Comparison of ENCODE assay signal across 27 mouse cellular contexts in genomic region chr2:158699908-158700307, GRCm38 (mm10). TPM values are rescaled to one million over a fixed set of nuclear protein-coding genes. Genes with fewer than 3 reads are reported as not detected.
DNase-seq lines count a peak whose midpoint lies in the region; TF ChIP-seq lines count a peak whose summit lies in the region.
"Had no signal": no experiment of that assay in that cellular context is flagged by ENCODE, and none has a peak within 500 bp of the region (broad histone marks: within the 10 kb centered on the region; RNA-seq: fewer than 3 reads in every experiment).

No protein-coding gene starts in this region.

- H3K4me3 ChIP-seq in kidney, adult 2 months (ENCODE audit: insufficient read depth, low read depth, low read length): no peak overlapping the region
- H3K4me3 ChIP-seq in left cerebral cortex, adult 2 months: no peak overlapping the region
- H3K4me3 ChIP-seq in CH12.LX (replicated peaks in 1 of 3; ENCODE audit: low read depth in 2 of 3, low read length in 2 of 3, poor library complexity in 1 of 3): peak overlapping the region in 1 of 3 experiments; percentile 28
- no peak overlapping the region for H3K4me3 ChIP-seq in olfactory bulb, adult 2 months (ENCODE audit: insufficient read depth, low read depth, low read length)
- H3K4me3 ChIP-seq: embryonic facial prominence, embryonic 13.5 days; forebrain, embryonic 10.5 days; forebrain, embryonic 15.5 days; intestine, embryonic 15.5 days; liver, embryonic 13.5 days; megakaryocyte, embryonic 14.5 days; midbrain, embryonic 12.5 days; myocyte; neural tube, embryonic 12.5 days had no signal

- intact Hi-C loops in left cerebral cortex, adult 2 months (cut with DNase I): no loop called here
- intact Hi-C loops in left cerebral cortex, postnatal 14 days (cut with DNase I): no loop called here

- in situ Hi-C loops in CH12.LX (cut with MboI; ENCODE audit: low pct_ligation_motif_present, low pct_unique_long_range_greater_than_20kb, low sequenced_read_pairs): no loop called here

- no peak for TF ChIP-seq RAD21 in CH12.LX (IDR thresholded peaks at IDR 0.05; ENCODE audit: low read depth, low read length)

- no peak overlapping the region for H3K27ac ChIP-seq in kidney, adult 2 months (ENCODE audit: insufficient read depth, low read depth, low read length)
- peak overlapping the region; percentile 47 for H3K27ac ChIP-seq in left cerebral cortex, adult 2 months
- peak overlapping the region; percentile 93 for H3K27ac ChIP-seq in CH12.LX (ENCODE audit: insufficient read depth, low read depth)
- peak overlapping the region; percentile 81 for H3K27ac ChIP-seq in olfactory bulb, adult 2 months (ENCODE audit: insufficient read depth, low read depth, low read length)
- H3K27ac ChIP-seq: embryonic facial prominence, embryonic 13.5 days; forebrain, embryonic 10.5 days; forebrain, embryonic 15.5 days; hindbrain, postnatal 0 days; intestine, embryonic 15.5 days; liver, embryonic 13.5 days; midbrain, embryonic 12.5 days; neural tube, embryonic 12.5 days; stomach, postnatal 0 days had no signal

- no peak for TF ChIP-seq POLR2A in kidney, adult 2 months (IDR thresholded peaks at IDR 0.05; ENCODE audit: low read depth, low read length)
- TF ChIP-seq POLR2A in CH12.LX (IDR thresholded peaks at IDR 0.05; ENCODE audit: low read depth, low read length): no peak
- TF ChIP-seq POLR2A in olfactory bulb, adult 2 months (IDR thresholded peaks at IDR 0.05; ENCODE audit: insufficient read depth, low read depth, low read length): no peak

- H3K4me1 ChIP-seq in kidney, adult 2 months (ENCODE audit: control insufficient read depth, insufficient read depth, low read length): no peaks in the 10 kb centered on the region
- peaks cover 23 to 91% of the 10 kb centered on the region in 2 experiments for H3K4me1 ChIP-seq in CH12.LX (ENCODE audit: control insufficient read depth in 1 of 2, insufficient read depth in 2 of 2)
- H3K4me1 ChIP-seq in olfactory bulb, adult 2 months (ENCODE audit: control insufficient read depth, insufficient read depth, low read length): peaks cover 31% of the 10 kb centered on the region
- H3K4me1 ChIP-seq: embryonic facial prominence, embryonic 13.5 days; forebrain, embryonic 15.5 days; intestine, embryonic 15.5 days; liver, embryonic 13.5 days; midbrain, embryonic 12.5 days; neural tube, embryonic 12.5 days had no signal

- no peaks in the 10 kb centered on the region for H3K27me3 ChIP-seq in kidney, adult 2 months (replicated peaks; ENCODE audit: control insufficient read depth, insufficient read depth, low read length)
- no peaks in the 10 kb centered on the region for H3K27me3 ChIP-seq in CH12.LX (replicated peaks)
- H3K27me3 ChIP-seq: embryonic facial prominence, embryonic 13.5 days; forebrain, embryonic 15.5 days; intestine, embryonic 15.5 days; liver, embryonic 13.5 days; midbrain, embryonic 12.5 days; neural tube, embryonic 12.5 days had no signal

- dilution Hi-C loops in CH12.LX (cut with MboI; ENCODE audit: extremely low pct_ligation_motif_present, extremely low pct_unique_long_range_greater_than_20kb, low sequenced_read_pairs): no loop called here

- H3K4me2 ChIP-seq in CH12.LX (ENCODE audit: insufficient read depth, low read depth, poor library complexity, severe bottlenecking): peak overlapping the region; percentile 11; the same call in 1 of the 2 replicates
- H3K4me2 ChIP-seq: embryonic facial prominence, embryonic 13.5 days; forebrain, embryonic 15.5 days; intestine, embryonic 15.5 days; liver, embryonic 13.5 days; midbrain, embryonic 12.5 days; neural tube, embryonic 12.5 days had no signal

- WGBS in kidney, adult 2 months: 65% methylated on average over 6 of the region's 6 CpGs
- 54% methylated on average over 6 of the region's 6 CpGs for WGBS in olfactory bulb, adult 2 months

- H3K79me2 ChIP-seq in CH12.LX (replicated peaks; ENCODE audit: control insufficient read depth, extremely low read depth, insufficient read depth, poor library complexity, severe bottlenecking): peaks cover 54% of the 10 kb centered on the region

- DNase-seq in kidney, adult 2 months: peak; percentile 32
- DNase-seq in kidney, adult 11 months: no peak
- DNase-seq in left cerebral cortex, adult 2 months (ENCODE audit: extremely low spot score in 1 of 2, low spot score in 2 of 2): peak in 1 of 2 experiments; percentile 33
- no peak for DNase-seq in left cerebral cortex, postnatal 14 days (ENCODE audit: low spot score in 2 of 2)
- no peak for DNase-seq in CH12.LX (ENCODE audit: extremely low read depth)
- DNase-seq in cerebellum, postnatal 14 days: no peak
- DNase-seq: adrenal gland, postnatal 25 days; cerebellum, adult 8-10 months; gastrocnemius, postnatal 10 days; heart, postnatal 14 days; kidney, postnatal 4 days; left cerebral cortex, postnatal 4 days; liver, embryonic 13.5 days; lung, adult 18-20 months; lung, postnatal 4 days; thymus, postnatal 4 days had no signal

- TF ChIP-seq EP300 in CH12.LX (IDR thresholded peaks at IDR 0.05; ENCODE audit: low read length): no peak

- peaks cover 21% of the 10 kb centered on the region for H3K9me3 ChIP-seq in CH12.LX (replicated peaks; ENCODE audit: low read length)
- H3K9me3 ChIP-seq: embryonic facial prominence, embryonic 13.5 days; forebrain, embryonic 10.5 days; forebrain, embryonic 15.5 days; intestine, embryonic 15.5 days; liver, embryonic 13.5 days; midbrain, embryonic 12.5 days; neural tube, embryonic 12.5 days had no signal

- TF ChIP-seq CTCF in kidney, adult 2 months (conservative IDR thresholded peaks at IDR 0.05; ENCODE audit: insufficient read depth, insufficient read length, low read depth, low read length): no peak
- TF ChIP-seq CTCF in left cerebral cortex, adult 2 months (IDR thresholded peaks at IDR 0.05): no peak
- TF ChIP-seq CTCF in CH12.LX (conservative IDR thresholded peaks at IDR 0.05 in 1 of 2, IDR thresholded peaks at IDR 0.05 in 1 of 2; ENCODE audit: low read depth in 2 of 2, low read length in 2 of 2): no peak
- TF ChIP-seq CTCF in olfactory bulb, adult 2 months (IDR thresholded peaks at IDR 0.05; ENCODE audit: insufficient read depth, low read depth, low read length): no peak

- peak overlapping the region; percentile 28; the same call in 1 of the 2 replicates for H3K9ac ChIP-seq in CH12.LX (ENCODE audit: insufficient read depth, low read depth)
- H3K9ac ChIP-seq: embryonic facial prominence, embryonic 13.5 days; forebrain, embryonic 15.5 days; intestine, embryonic 15.5 days; liver, embryonic 13.5 days; midbrain, embryonic 12.5 days; neural tube, embryonic 12.5 days had no signal

- H3K36me3 ChIP-seq in kidney, adult 2 months (ENCODE audit: control insufficient read depth, insufficient read depth, low read length): peaks cover 1% of the 10 kb centered on the region; the same call in 1 of the 2 replicates
- peaks cover 67 to 94% of the 10 kb centered on the region in 2 experiments for H3K36me3 ChIP-seq in CH12.LX (replicated peaks in 1 of 2; ENCODE audit: control insufficient read depth in 1 of 2, insufficient read depth in 1 of 2, low read length in 1 of 2)
- H3K36me3 ChIP-seq: embryonic facial prominence, embryonic 13.5 days; forebrain, embryonic 10.5 days; forebrain, embryonic 15.5 days; intestine, embryonic 15.5 days; liver, embryonic 13.5 days; midbrain, embryonic 12.5 days; neural tube, embryonic 12.5 days had no signal

TF ChIP-seq in CH12.LX, 34 proteins besides CTCF, POLR2A, EP300 and RAD21:
- 0 out of 2 replicates have a peak, but pooled peaks have one; percentile 26 for TF ChIP-seq MXI1 (IDR thresholded peaks at IDR 0.05; ENCODE audit: low read depth, low read length)
- TF ChIP-seq MEF2A (IDR thresholded peaks at IDR 0.05; ENCODE audit: borderline replicate concordance, low read depth, low read length): no peak
- no peak for TF ChIP-seq SMC3 (IDR thresholded peaks at IDR 0.05; ENCODE audit: low read depth, low read length)
- TF ChIP-seq ELF1 (IDR thresholded peaks at IDR 0.05; ENCODE audit: low read depth, low read length): no peak
- 0 out of 2 replicates have a peak, but pooled peaks have one; percentile 12 for TF ChIP-seq ZMIZ1 (IDR thresholded peaks at IDR 0.05; ENCODE audit: low read depth, low read length)
- TF ChIP-seq UBTF (IDR thresholded peaks at IDR 0.05; ENCODE audit: low read depth, low read length): no peak
- no peak for TF ChIP-seq GABPA (IDR thresholded peaks at IDR 0.05; ENCODE audit: insufficient replicate concordance, low read depth, low read length)
- TF ChIP-seq MAZ (IDR thresholded peaks at IDR 0.05; ENCODE audit: low read depth, low read length): no peak
- no peak for TF ChIP-seq BHLHE40 (IDR thresholded peaks at IDR 0.05; ENCODE audit: low read depth, low read length)
- TF ChIP-seq MAX (IDR thresholded peaks at IDR 0.05; ENCODE audit: low read length): no peak
- TF ChIP-seq ETS1 (conservative IDR thresholded peaks at IDR 0.05; ENCODE audit: low read depth, low read length): no peak
- 0 out of 2 replicates have a peak, but pooled peaks have one; percentile 24 for TF ChIP-seq MAFK (IDR thresholded peaks at IDR 0.05; ENCODE audit: insufficient replicate concordance, low read length)
- 0 out of 2 replicates have a peak, but pooled peaks have one; percentile 8 for TF ChIP-seq IRF4 (IDR thresholded peaks at IDR 0.05; ENCODE audit: low read depth, low read length)
- TF ChIP-seq ZKSCAN1 (IDR thresholded peaks at IDR 0.05; ENCODE audit: borderline replicate concordance, low read depth, low read length): no peak
- no peak for TF ChIP-seq TCF12 (IDR thresholded peaks at IDR 0.05; ENCODE audit: low read depth, low read length)
- no peak for TF ChIP-seq KAT2A (IDR thresholded peaks at IDR 0.05; ENCODE audit: insufficient replicate concordance, low read length)
TF ChIP-seq in CH12.LX: peak in this region for 4.

RNA-seq across cellular contexts. Expression of gene Ppp1r16b, which starts 34.7 kb away (rescaled TPM):
- polyA plus RNA-seq in kidney, adult 2 months (2012; rRNA removed): 20.1 and 22.2 TPM in 2 replicates
- 100 to 1,000 TPM; 135 to 138 TPM for total RNA-seq in left cerebral cortex, adult 2 months (2021)
- total RNA-seq in left cerebral cortex, postnatal 14 days (2021): 10 to 100 TPM; 74.2 to 76.5 TPM
- total RNA-seq in CH12.LX (2012; rRNA removed): 49.3 and 52.0 TPM in 2 replicates
- total RNA-seq in CH12.LX (2014; rRNA removed): 28.9 and 37.7 TPM in 2 replicates
- polyA plus RNA-seq in CH12.LX (2012; ENCODE audit: insufficient read length, low read depth): 49.4 and 55.7 TPM in 2 replicates
- 72.6 TPM in 1 of 2 replicates, not detected in the other for polyA plus RNA-seq in olfactory bulb, adult 2 months (2012; ENCODE audit: insufficient read depth, insufficient read length, low replicate concordance, missing spikeins)
